Mouse (Mus musculus): ENCODE results near the gene Adck2. TPM values are rescaled to one million over a fixed set of nuclear protein-coding genes. Genes with fewer than 3 reads are reported as not detected.
A peak's percentile ranks its signal among the peaks of the same experiment; 100 is the strongest.

The Adck2 gene
- 10.7 and 11.9 TPM in 2 replicates for polyA plus RNA-seq (2015; fragmentation: Nextera tagmentation; extraction: Ambion mirVana)

- H3K4me1 ChIP-seq (ENCODE audit: control insufficient read depth, low read depth, low read length), result peaks cover 15% of the 10 kb centered on the region
- H3K9ac ChIP-seq (ENCODE audit: low read depth, low read length), result peak within 1 kb of the TSS; percentile 87
- H3K27ac ChIP-seq (ENCODE audit: low read length), result peak within 1 kb of the TSS; percentile 88
- H3K9me3 ChIP-seq (replicated peaks; ENCODE audit: control insufficient read depth, low read length), result no peaks in the 10 kb centered on the region
- peak within 1 kb of the TSS; percentile 94 for H3K4me2 ChIP-seq (ENCODE audit: low read depth, low read length)
- no peaks in the 10 kb centered on the region for H3K36me3 ChIP-seq (ENCODE audit: control insufficient read depth, insufficient read depth)
- peak within 1 kb of the TSS; percentile 88 for H3K4me3 ChIP-seq (ENCODE audit: low read depth, low read length)
- H3K27me3 ChIP-seq (ENCODE audit: control insufficient read depth, insufficient read depth, low read depth, low read length), result no peaks in the 10 kb centered on the region
- peak; percentile 93 for ATAC-seq (ENCODE audit: low read depth)
- 1% methylated on average over 48 of the region's 49 CpGs for WGBS (ENCODE audit: insufficient replicate concordance)
Observed at GRCm38 (mm10) chr6:39573791-39574554, at the start of gene Adck2. Gene Adck2, plus strand, starts transcription at chr6:39573873.

GRCm38 (mm10) chr6:39526797-39527196 is 46.9 kb upstream of the Adck2 start:
- H3K4me3 ChIP-seq (ENCODE audit: low read depth, low read length), result no peak overlapping the region
- no peak overlapping the region for H3K9ac ChIP-seq (ENCODE audit: low read depth, low read length)
- H3K4me1 ChIP-seq (ENCODE audit: control insufficient read depth, low read depth, low read length), result no peaks in the 10 kb centered on the region; the same call in 1 of the 2 replicates
- H3K27me3 ChIP-seq (ENCODE audit: control insufficient read depth, insufficient read depth, low read depth, low read length), result no peaks in the 10 kb centered on the region
- no peak overlapping the region for H3K27ac ChIP-seq (ENCODE audit: low read length)
- 30% methylated on average over 9 of the region's 10 CpGs for WGBS (ENCODE audit: insufficient replicate concordance)
- H3K36me3 ChIP-seq (ENCODE audit: control insufficient read depth, insufficient read depth), result no peaks in the 10 kb centered on the region
- H3K9me3 ChIP-seq (replicated peaks; ENCODE audit: control insufficient read depth, low read length), result no peaks in the 10 kb centered on the region
- H3K4me2 ChIP-seq (ENCODE audit: low read depth, low read length), result no peak overlapping the region
- ATAC-seq (ENCODE audit: low read depth), result no peak

GRCm38 (mm10) chr6:39527337-39527784 is 46.3 kb upstream of the Adck2 start:
- no peak overlapping the region for H3K4me3 ChIP-seq (ENCODE audit: low read depth, low read length)
- H3K27ac ChIP-seq (ENCODE audit: low read length), result no peak overlapping the region
- WGBS (ENCODE audit: insufficient replicate concordance), result 59% methylated on average over 7 of the region's 7 CpGs
- no peaks in the 10 kb centered on the region for H3K9me3 ChIP-seq (replicated peaks; ENCODE audit: control insufficient read depth, low read length)
- H3K4me1 ChIP-seq (ENCODE audit: control insufficient read depth, low read depth, low read length), result no peaks in the 10 kb centered on the region; the same call in 1 of the 2 replicates
- no peaks in the 10 kb centered on the region for H3K36me3 ChIP-seq (ENCODE audit: control insufficient read depth, insufficient read depth)
- no peak overlapping the region for H3K4me2 ChIP-seq (ENCODE audit: low read depth, low read length)
- no peak overlapping the region for H3K9ac ChIP-seq (ENCODE audit: low read depth, low read length)
- ATAC-seq (ENCODE audit: low read depth), result no peak
- no peaks in the 10 kb centered on the region for H3K27me3 ChIP-seq (ENCODE audit: control insufficient read depth, insufficient read depth, low read depth, low read length)

- no peaks in the 10 kb centered on the region; the same call in 1 of the 2 replicates for H3K4me1 ChIP-seq (ENCODE audit: control insufficient read depth, low read depth, low read length)
- H3K9me3 ChIP-seq (replicated peaks; ENCODE audit: control insufficient read depth, low read length), result no peaks in the 10 kb centered on the region
- ATAC-seq (ENCODE audit: low read depth), result no peak
- H3K27ac ChIP-seq (ENCODE audit: low read length), result no peak overlapping the region
- no peak overlapping the region for H3K4me3 ChIP-seq (ENCODE audit: low read depth, low read length)
- no peaks in the 10 kb centered on the region for H3K27me3 ChIP-seq (ENCODE audit: control insufficient read depth, insufficient read depth, low read depth, low read length)
- WGBS (ENCODE audit: insufficient replicate concordance), result 51% methylated on average over 4 of the region's 4 CpGs
- no peak overlapping the region for H3K4me2 ChIP-seq (ENCODE audit: low read depth, low read length)
- no peaks in the 10 kb centered on the region for H3K36me3 ChIP-seq (ENCODE audit: control insufficient read depth, insufficient read depth)
- no peak overlapping the region for H3K9ac ChIP-seq (ENCODE audit: low read depth, low read length)
Observed at GRCm38 (mm10) chr6:39527811-39528210, 45.9 kb upstream of the Adck2 start.

- Histone ChIP-seq H3K4me2 (ENCODE audit: low read depth, low read length) (no peak overlapping the region), H3K27ac (ENCODE audit: low read length) (no peak overlapping the region), H3K9me3 (replicated peaks; ENCODE audit: control insufficient read depth, low read length) (no peaks in the 10 kb centered on the region), H3K9ac (ENCODE audit: low read depth, low read length) (no peak overlapping the region), H3K27me3 (ENCODE audit: control insufficient read depth, insufficient read depth, low read depth, low read length) (no peaks in the 10 kb centered on the region), H3K4me3 (ENCODE audit: low read depth, low read length) (no peak overlapping the region), H3K4me1 (ENCODE audit: control insufficient read depth, low read depth, low read length) (no peaks in the 10 kb centered on the region; the same call in 1 of the 2 replicates), H3K36me3 (ENCODE audit: control insufficient read depth, insufficient read depth) (no peaks in the 10 kb centered on the region)
- 0 out of 2 replicates have a peak, but pooled peaks have one; percentile 19 for ATAC-seq (ENCODE audit: low read depth)
- 41% methylated on average over 12 of the region's 12 CpGs for WGBS (ENCODE audit: insufficient replicate concordance)
Observed at GRCm38 (mm10) chr6:39528671-39529535, 44.8 kb upstream of the Adck2 start.

GRCm38 (mm10) chr6:39534944-39535343 is 38.7 kb upstream of the Adck2 start:
- Histone ChIP-seq H3K4me2 (ENCODE audit: low read depth, low read length) (no peak overlapping the region), H3K4me1 (ENCODE audit: control insufficient read depth, low read depth, low read length) (no peaks in the 10 kb centered on the region), H3K36me3 (ENCODE audit: control insufficient read depth, insufficient read depth) (no peaks in the 10 kb centered on the region), H3K27ac (ENCODE audit: low read length) (no peak overlapping the region), H3K9me3 (replicated peaks; ENCODE audit: control insufficient read depth, low read length) (no peaks in the 10 kb centered on the region), H3K27me3 (ENCODE audit: control insufficient read depth, insufficient read depth, low read depth, low read length) (no peaks in the 10 kb centered on the region), H3K4me3 (ENCODE audit: low read depth, low read length) (no peak overlapping the region), H3K9ac (ENCODE audit: low read depth, low read length) (no peak overlapping the region)
- ATAC-seq (ENCODE audit: low read depth), result no peak

GRCm38 (mm10) chr6:39536621-39537020 is 37.1 kb upstream of the Adck2 start:
- H3K9me3 ChIP-seq (replicated peaks; ENCODE audit: control insufficient read depth, low read length), result no peaks in the 10 kb centered on the region
- H3K36me3 ChIP-seq (ENCODE audit: control insufficient read depth, insufficient read depth), result no peaks in the 10 kb centered on the region
- no peak overlapping the region for H3K4me3 ChIP-seq (ENCODE audit: low read depth, low read length)
- no peak for ATAC-seq (ENCODE audit: low read depth)
- no peaks in the 10 kb centered on the region for H3K4me1 ChIP-seq (ENCODE audit: control insufficient read depth, low read depth, low read length)
- WGBS (ENCODE audit: insufficient replicate concordance), result 43% methylated on average over 1 of the region's 1 CpGs
- H3K27me3 ChIP-seq (ENCODE audit: control insufficient read depth, insufficient read depth, low read depth, low read length), result no peaks in the 10 kb centered on the region
- H3K27ac ChIP-seq (ENCODE audit: low read length), result no peak overlapping the region
- no peak overlapping the region for H3K9ac ChIP-seq (ENCODE audit: low read depth, low read length)
- no peak overlapping the region for H3K4me2 ChIP-seq (ENCODE audit: low read depth, low read length)

- no peaks in the 10 kb centered on the region for H3K36me3 ChIP-seq (ENCODE audit: control insufficient read depth, insufficient read depth)
- H3K27ac ChIP-seq (ENCODE audit: low read length), result no peak overlapping the region
- no peaks in the 10 kb centered on the region for H3K27me3 ChIP-seq (ENCODE audit: control insufficient read depth, insufficient read depth, low read depth, low read length)
- no peaks in the 10 kb centered on the region for H3K9me3 ChIP-seq (replicated peaks; ENCODE audit: control insufficient read depth, low read length)
- WGBS (ENCODE audit: insufficient replicate concordance), result 63% methylated on average over 5 of the region's 5 CpGs
- no peak for ATAC-seq (ENCODE audit: low read depth)
- H3K9ac ChIP-seq (ENCODE audit: low read depth, low read length), result no peak overlapping the region
- H3K4me2 ChIP-seq (ENCODE audit: low read depth, low read length), result no peak overlapping the region
- H3K4me1 ChIP-seq (ENCODE audit: control insufficient read depth, low read depth, low read length), result no peaks in the 10 kb centered on the region
- no peak overlapping the region for H3K4me3 ChIP-seq (ENCODE audit: low read depth, low read length)
Observed at GRCm38 (mm10) chr6:39537276-39537675, 36.4 kb upstream of the Adck2 start.

- WGBS (ENCODE audit: insufficient replicate concordance), result 16% methylated on average over 8 of the region's 8 CpGs
- Histone ChIP-seq H3K4me2 (ENCODE audit: low read depth, low read length) (no peak overlapping the region), H3K9ac (ENCODE audit: low read depth, low read length) (no peak overlapping the region), H3K27me3 (ENCODE audit: control insufficient read depth, insufficient read depth, low read depth, low read length) (no peaks in the 10 kb centered on the region), H3K27ac (ENCODE audit: low read length) (no peak overlapping the region), H3K4me1 (ENCODE audit: control insufficient read depth, low read depth, low read length) (no peaks in the 10 kb centered on the region; the same call in none of the 2 replicates), H3K36me3 (ENCODE audit: control insufficient read depth, insufficient read depth) (no peaks in the 10 kb centered on the region), H3K4me3 (ENCODE audit: low read depth, low read length) (no peak overlapping the region), H3K9me3 (replicated peaks; ENCODE audit: control insufficient read depth, low read length) (no peaks in the 10 kb centered on the region)
- no peak for ATAC-seq (ENCODE audit: low read depth)
Observed at GRCm38 (mm10) chr6:39538227-39538626, 35.4 kb upstream of the Adck2 start.
